Mouse (Mus musculus) stomach, embryonic 16.5 days (tissue): ENCODE data around the gene 5830411N06Rik. TPM values are rescaled to one million over a fixed set of nuclear protein-coding genes. Genes with fewer than 3 reads are reported as not detected.

Source experiments
- ATAC-seq: fragments of 200-750 bp; cut with Nextera tagmentation; 2 replicates; pipeline ENCODE4 v1.8.0; 2017; ENCODE audit warnings: moderate number of reproducible peaks, moderate TSS enrichment; ENCODE audit not compliant: insufficient read depth, low FRiP score
- H3K27ac ChIP-seq: fragments of 300-500 bp; sonication (generic); 2 replicates; pipeline ENCODE4 v1.5.1; 2014; ENCODE audit warnings: low read length
- H3K27me3 ChIP-seq: fragments of 300-500 bp; sonication (generic); 2 replicates; pipeline ENCODE4 v1.6.1; 2014; ENCODE audit warnings: low read length, control low read depth, mixed read lengths; ENCODE audit not compliant: control insufficient read depth, insufficient read depth
- H3K36me3 ChIP-seq: fragments of 300-500 bp; sonication (generic); 2 replicates; pipeline ENCODE4 v1.6.1; 2014; ENCODE audit warnings: low read length; ENCODE audit not compliant: control insufficient read depth, insufficient read depth
- H3K4me1 ChIP-seq: fragments of 300-500 bp; sonication (generic); 2 replicates; pipeline ENCODE4 v1.6.1; 2014; ENCODE audit warnings: low read length, control low read depth, mixed read lengths; ENCODE audit not compliant: control insufficient read depth, insufficient read depth
- H3K4me2 ChIP-seq: fragments of 300-500 bp; sonication (generic); 2 replicates; pipeline ENCODE4 v1.6.1; 2014; ENCODE audit warnings: low read depth, low read length, mixed read lengths
- H3K4me3 ChIP-seq: fragments of 300-500 bp; sonication (generic); replicated peaks from 2 replicates; pipeline ENCODE4 v1.5.1; 2014; ENCODE audit warnings: mild to moderate bottlenecking, low read length
- H3K9ac ChIP-seq: fragments of 300-500 bp; sonication (generic); 2 replicates; pipeline ENCODE4 v1.6.1; 2014; ENCODE audit warnings: low read length
- H3K9me3 ChIP-seq: fragments of 300-500 bp; sonication (generic); replicated peaks from 2 replicates; pipeline ENCODE4 v1.6.1; 2016; ENCODE audit warnings: low read length, control low read depth; ENCODE audit not compliant: control insufficient read depth
- WGBS: fragments of 180-500 bp; shearing (Covaris S2); extraction: QIAGEN DNeasy Blood & Tissue Kit; methylation state at CpG from one replicate; pipeline ENCODE4 v1.1.7; 2014; 5-methylcytosine and 5-hydroxymethylcytosine counted together
- polyA plus RNA-seq: library from polyadenylated mRNA; unstranded; fragments of >200 nt; fragmentation: Nextera tagmentation; extraction: Ambion mirVana; gene quantifications from 2 replicates; pipeline ENCODE4 v1.2.1, GENCODE M21; 2015

5830411N06Rik gene
- polyA plus RNA-seq, 1 experiment from 2014 or later = not detected

DNA sequence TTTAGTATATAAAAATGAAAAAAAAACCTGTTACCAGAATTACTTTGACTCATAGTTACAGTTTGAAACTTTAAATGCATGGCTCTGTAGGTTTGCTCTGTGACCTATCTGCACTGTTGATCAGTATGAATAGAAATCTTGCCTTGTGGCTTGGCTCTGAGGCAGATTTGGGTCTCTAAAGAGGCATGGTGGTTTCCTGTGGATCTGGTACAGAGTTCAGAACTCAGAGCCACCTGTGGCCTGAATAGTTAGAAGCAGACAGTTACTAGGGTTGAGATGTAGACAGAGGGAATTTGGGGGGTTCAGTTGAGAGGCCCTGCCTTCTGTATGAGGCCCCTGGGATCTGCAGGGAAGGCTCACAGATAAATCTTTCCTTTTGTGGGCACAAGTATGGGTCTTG is 74.1 kb downstream of the 5830411N06Rik start:
- no peak for ATAC-seq
- Histone ChIP-seq H3K4me2 (no peak overlapping the region), H3K4me1 (no peaks in the 10 kb centered on the region), H3K36me3 (no peaks in the 10 kb centered on the region), H3K27ac (no peak overlapping the region), H3K27me3 (no peaks in the 10 kb centered on the region), H3K9ac (no peak overlapping the region), H3K9me3 (no peaks in the 10 kb centered on the region), H3K4me3 (no peak overlapping the region)

DNA sequence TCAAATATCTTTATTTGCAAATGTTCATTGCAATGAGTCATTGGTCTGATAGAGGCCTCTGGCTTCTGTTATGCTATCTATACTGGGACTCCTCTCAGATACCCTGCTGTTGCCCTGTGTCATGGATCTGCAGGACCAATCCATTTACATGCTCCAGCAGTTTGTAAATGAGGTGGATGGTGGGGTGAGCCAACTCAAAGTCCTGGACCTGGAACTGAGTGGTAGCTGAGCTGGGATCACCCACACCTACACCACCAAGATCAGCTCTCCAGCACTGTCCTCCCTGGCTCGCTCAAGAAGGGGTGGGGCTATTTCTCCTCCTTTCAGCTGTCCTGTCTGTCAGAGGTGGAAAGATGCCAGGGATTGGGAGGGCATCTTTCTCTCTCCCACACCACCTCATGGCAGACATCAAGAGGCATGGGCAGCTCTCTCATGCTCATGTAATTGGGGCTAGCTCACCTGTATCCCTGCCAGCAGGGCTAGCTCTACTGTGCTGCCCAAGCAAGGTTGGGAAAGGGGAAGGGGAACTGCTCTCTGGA is 82.8 kb downstream of the 5830411N06Rik start:
- Histone ChIP-seq H3K4me2 (no peak overlapping the region), H3K27ac (no peak overlapping the region), H3K4me1 (no peaks in the 10 kb centered on the region), H3K9ac (no peak overlapping the region), H3K27me3 (no peaks in the 10 kb centered on the region), H3K9me3 (no peaks in the 10 kb centered on the region), H3K4me3 (no peak overlapping the region), H3K36me3 (no peaks in the 10 kb centered on the region)
- WGBS = 39% methylated on average over 1 of the region's 1 CpGs
- ATAC-seq = no peak

DNA sequence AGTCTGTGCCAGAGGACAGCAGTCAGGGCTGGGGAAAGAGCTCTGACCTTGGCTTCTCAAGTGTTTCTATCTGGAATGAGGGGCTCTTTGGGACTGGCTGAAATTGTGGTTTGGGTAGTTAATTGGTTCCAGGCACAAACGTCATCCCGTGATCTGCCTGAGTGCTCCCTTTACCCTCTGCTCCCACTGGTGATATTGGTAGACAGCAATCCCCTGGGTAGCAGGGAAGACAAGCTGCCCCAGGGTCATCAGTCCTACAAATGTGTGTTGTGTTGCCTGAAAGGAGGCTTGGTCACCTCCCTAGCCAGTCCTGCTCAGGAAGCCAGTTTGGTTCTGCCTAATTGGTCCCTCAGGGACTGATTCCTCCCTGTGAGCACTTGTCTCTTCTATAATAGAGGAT is 86.6 kb downstream of the 5830411N06Rik start, which contains the start of gene Olfr527:
Gene Olfr527 (plus strand): TSS at position 301 of the 400 bp plus-strand sequence.
- Histone ChIP-seq H3K9ac (no peak within 1 kb of the TSS), H3K4me1 (no peaks in the 10 kb centered on the region), H3K9me3 (no peaks in the 10 kb centered on the region), H3K36me3 (no peaks in the 10 kb centered on the region), H3K27me3 (no peaks in the 10 kb centered on the region), H3K4me2 (no peak within 1 kb of the TSS), H3K27ac (no peak within 1 kb of the TSS), H3K4me3 (no peak within 1 kb of the TSS)
- no peak for ATAC-seq
- 73% methylated on average over 2 of the region's 2 CpGs for WGBS

Other genes starting within 250 kb of the 5830411N06Rik start
- 34.1 and 35.0 TPM in 2 replicates for gene Zfp511, start 210.9 kb upstream of the 5830411N06Rik start, polyA plus RNA-seq
- gene Tubgcp2, start 210.6 kb upstream of the 5830411N06Rik start, polyA plus RNA-seq = 40.5 and 42.3 TPM in 2 replicates
- 0.05 TPM in 1 of 2 replicates, not detected in the other for gene Msx3, start 198.2 kb upstream of the 5830411N06Rik start, polyA plus RNA-seq
- 3.7 and 5.6 TPM in 2 replicates for gene Caly, start 164.7 kb upstream of the 5830411N06Rik start, polyA plus RNA-seq
- gene Prap1, start 153.9 kb upstream of the 5830411N06Rik start, polyA plus RNA-seq = 139 and 141 TPM in 2 replicates
- gene Fuom, start 144.8 kb upstream of the 5830411N06Rik start, polyA plus RNA-seq = 37.0 and 38.7 TPM in 2 replicates
- gene Paox, start 131.5 kb upstream of the 5830411N06Rik start, polyA plus RNA-seq = 31.4 and 31.9 TPM in 2 replicates
- 156 and 158 TPM in 2 replicates for gene Echs1, start 130.8 kb upstream of the 5830411N06Rik start, polyA plus RNA-seq
- gene Mtg1, start 109.7 kb upstream of the 5830411N06Rik start, polyA plus RNA-seq = 20.2 and 22.8 TPM in 2 replicates
- gene Sprn, start 92.4 kb upstream of the 5830411N06Rik start, polyA plus RNA-seq = 0.96 and 1.1 TPM in 2 replicates
- not detected in 2 replicates for gene Olfr522, start 82.5 kb upstream of the 5830411N06Rik start, polyA plus RNA-seq
- not detected in 2 replicates for gene Olfr523, start 74.1 kb upstream of the 5830411N06Rik start, polyA plus RNA-seq
- not detected in 2 replicates for gene Olfr524, start 41.3 kb upstream of the 5830411N06Rik start, polyA plus RNA-seq
- 0.10 and 0.15 TPM in 2 replicates for gene Cd163l1, start 29.0 kb upstream of the 5830411N06Rik start, polyA plus RNA-seq
- gene Olfr525, start 73.6 kb downstream of the 5830411N06Rik start, polyA plus RNA-seq = not detected in 2 replicates
- gene Olfr527, start 86.7 kb downstream of the 5830411N06Rik start, polyA plus RNA-seq = not detected in 2 replicates
- gene Olfr60, start 114.4 kb downstream of the 5830411N06Rik start, polyA plus RNA-seq = not detected in 2 replicates
- not detected in 2 replicates for gene Olfr530, start 129.0 kb downstream of the 5830411N06Rik start, polyA plus RNA-seq
- gene Olfr531, start 155.6 kb downstream of the 5830411N06Rik start, polyA plus RNA-seq = not detected in 2 replicates
- gene Olfr532, start 174.4 kb downstream of the 5830411N06Rik start, polyA plus RNA-seq = not detected in 2 replicates
- not detected in 2 replicates for gene Olfr533, start 216.1 kb downstream of the 5830411N06Rik start, polyA plus RNA-seq
- not detected in 2 replicates for gene Olfr535, start 236.9 kb downstream of the 5830411N06Rik start, polyA plus RNA-seq